Mouse (Mus musculus) E14TG2a.4 (cell line): ENCODE results near the gene Htra3.

Experiments used
- CTCF ChIP-seq: conservative IDR thresholded peaks from 2 replicates; pipeline ENCODE4 v1.5.1; 2014; ENCODE audit warnings: low read length
- NANOG ChIP-seq: IDR thresholded peaks from 2 replicates; pipeline ENCODE4 v1.6.1; 2014; ENCODE audit warnings: borderline replicate concordance, low read length, mixed read lengths
- POU5F1 ChIP-seq: IDR thresholded peaks from 2 replicates; pipeline ENCODE4 v1.6.1; 2014; ENCODE audit warnings: low read length, borderline replicate concordance

DNA sequence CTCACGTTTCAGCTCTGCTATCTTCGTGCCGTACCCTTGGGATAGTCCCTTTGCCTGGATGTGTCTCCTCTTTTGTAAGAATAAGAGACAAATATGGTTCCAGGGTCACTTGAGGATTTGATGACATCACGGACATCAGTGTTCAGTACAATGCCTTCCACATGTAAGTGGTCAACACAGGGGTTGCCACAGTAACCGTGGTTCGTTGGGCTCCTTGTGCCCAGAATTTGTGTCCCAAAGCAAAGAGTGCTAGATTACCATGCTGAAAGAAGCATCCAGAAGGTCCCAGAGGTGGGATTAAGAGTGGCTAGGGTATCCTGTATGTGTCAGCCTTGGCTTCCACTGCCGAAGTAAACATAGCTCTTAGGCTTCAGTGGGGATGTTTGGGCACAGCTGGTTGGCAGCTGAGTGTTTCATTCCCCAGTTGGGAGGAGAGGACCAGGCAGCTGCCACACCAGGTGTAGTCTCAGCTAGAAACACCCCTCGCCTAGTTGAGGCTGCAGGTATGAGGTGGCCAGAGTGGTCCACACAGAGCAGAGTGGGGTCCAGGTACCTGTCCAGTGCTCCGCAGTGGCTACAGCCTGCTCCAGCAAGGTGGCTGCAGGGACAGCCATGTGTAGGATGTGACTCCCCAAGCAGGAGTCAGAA, 36.1 kb downstream of the Htra3 start:
- TF ChIP-seq CTCF: no peak
- TF ChIP-seq NANOG: no peak
- TF ChIP-seq POU5F1: no peak
